In the genomic region with DNA sequence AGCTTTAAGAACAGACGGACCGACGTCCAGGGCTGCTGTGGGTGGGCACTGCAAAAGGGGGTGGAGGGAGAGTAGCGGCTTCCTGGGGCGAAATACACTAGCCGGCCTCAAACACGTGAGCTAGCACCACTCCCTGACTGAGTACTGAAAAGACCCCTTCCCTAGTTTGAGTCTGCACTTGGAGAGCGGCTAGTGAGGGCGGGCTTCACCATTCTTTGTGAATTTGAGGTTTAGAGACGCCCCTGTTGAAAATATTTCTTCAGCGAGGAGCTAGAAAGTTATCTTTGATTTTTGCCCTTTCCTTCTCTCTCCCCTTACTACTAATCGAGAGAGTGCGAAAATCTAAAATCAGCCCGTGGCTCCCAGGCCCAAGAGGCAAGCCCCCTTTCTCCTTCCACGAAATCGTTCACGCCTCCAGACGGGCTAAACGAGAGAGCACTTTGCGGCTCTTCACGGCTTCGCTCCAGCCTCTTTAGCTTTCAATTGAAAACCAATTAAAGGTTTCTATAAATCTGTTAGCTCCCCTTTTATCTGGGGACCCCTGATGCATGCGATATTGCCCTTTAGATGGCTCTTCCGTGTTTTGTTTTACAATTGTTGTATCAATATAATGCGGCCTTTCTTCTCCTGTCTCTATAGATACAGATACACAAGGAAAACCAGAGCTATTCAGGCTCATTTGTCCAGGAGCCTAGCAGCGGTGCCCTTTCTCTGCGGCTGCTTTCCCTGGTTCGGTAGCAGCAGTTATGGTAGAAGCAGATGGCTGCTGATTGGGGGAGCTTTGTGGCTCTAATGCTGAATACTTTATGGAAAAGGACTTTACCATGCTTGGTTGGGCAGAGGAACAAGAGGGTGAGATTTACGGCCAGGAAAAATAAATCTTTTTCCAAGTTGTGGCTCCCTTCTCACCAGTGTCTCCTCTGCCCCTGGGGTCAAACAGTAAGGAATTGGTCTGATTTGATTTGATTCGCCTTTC, we compare ENCODE assay signal across 10 mouse cellular contexts. TPM values are rescaled to one million over a fixed set of nuclear protein-coding genes. Genes with fewer than 3 reads are reported as not detected.
A peak's percentile ranks its signal among the peaks of the same experiment; 100 is the strongest.
DNase-seq lines count a peak whose midpoint lies in the region; ATAC-seq and TF ChIP-seq lines count a peak whose summit lies in the region.
"Had no signal": no experiment of that assay in that cellular context is flagged by ENCODE, and none has a peak within 500 bp of the region (broad histone marks: within the 10 kb centered on the region; RNA-seq: fewer than 3 reads in every experiment).

No protein-coding gene starts in this region.

- peaks cover 70% of the 10 kb centered on the region for H3K27me3 ChIP-seq in kidney, postnatal 0 days (ENCODE audit: insufficient read depth, low read length)
- H3K27me3 ChIP-seq in embryonic facial prominence, embryonic 11.5 days (ENCODE audit: control insufficient read depth, insufficient read depth, low read length), result peaks cover 61% of the 10 kb centered on the region
- H3K27me3 ChIP-seq in hindbrain, postnatal 0 days (ENCODE audit: insufficient read depth, low read length), result peaks cover 15% of the 10 kb centered on the region
- peaks cover 18% of the 10 kb centered on the region for H3K27me3 ChIP-seq in neural tube, embryonic 14.5 days (ENCODE audit: control insufficient read depth, insufficient read depth, low read length)

- no peak overlapping the region for H3K9ac ChIP-seq in kidney, postnatal 0 days (ENCODE audit: low read depth, low read length)
- H3K9ac ChIP-seq in embryonic facial prominence, embryonic 11.5 days (replicated peaks; ENCODE audit: low read length), result no peak overlapping the region
- H3K9ac ChIP-seq in hindbrain, postnatal 0 days (replicated peaks; ENCODE audit: low read length), result no peak overlapping the region; the same call in 1 of the 2 replicates
- no peak overlapping the region for H3K9ac ChIP-seq in neural tube, embryonic 14.5 days (replicated peaks; ENCODE audit: low read depth, low read length)

- ATAC-seq in kidney, postnatal 0 days (replicated peaks; ENCODE audit: low FRiP score, low read depth), result no peak
- no peak for ATAC-seq in embryonic facial prominence, embryonic 11.5 days (replicated peaks; ENCODE audit: insufficient number of reproducible peaks, low FRiP score, low TSS enrichment, low read depth)
- ATAC-seq in hindbrain, postnatal 0 days, result no peak
- ATAC-seq in neural tube, embryonic 14.5 days (ENCODE audit: low read depth), result peak; percentile 29
- ATAC-seq: inflammation-experienced regulatory T-cells, adult 6 months had no signal

- H3K4me2 ChIP-seq in kidney, postnatal 0 days (ENCODE audit: low read length), result peak overlapping the region; percentile 77; the same call in 1 of the 2 replicates
- no peak overlapping the region for H3K4me2 ChIP-seq in embryonic facial prominence, embryonic 11.5 days (ENCODE audit: low read depth, low read length)
- H3K4me2 ChIP-seq in hindbrain, postnatal 0 days (ENCODE audit: low read depth, low read length), result peak overlapping the region; percentile 69
- peak overlapping the region; percentile 65 for H3K4me2 ChIP-seq in neural tube, embryonic 14.5 days (ENCODE audit: low read depth, low read length)

- peaks cover 16% of the 10 kb centered on the region; the same call in 1 of the 2 replicates for H3K4me1 ChIP-seq in kidney, postnatal 0 days (replicated peaks; ENCODE audit: insufficient read depth, low read length)
- peaks cover 2% of the 10 kb centered on the region for H3K4me1 ChIP-seq in embryonic facial prominence, embryonic 11.5 days (ENCODE audit: control insufficient read depth, insufficient read depth, low read length)
- H3K4me1 ChIP-seq in hindbrain, postnatal 0 days (ENCODE audit: insufficient read depth, low read length), result 0 out of 2 replicates have a peak, but pooled peaks cover 3% of the 10 kb centered on the region
- peaks cover 28% of the 10 kb centered on the region; the same call in 1 of the 2 replicates for H3K4me1 ChIP-seq in neural tube, embryonic 14.5 days (ENCODE audit: control insufficient read depth, insufficient read depth, low read length)

- 7% methylated on average over 30 of the region's 30 CpGs for WGBS in kidney, postnatal 0 days
- under 1% methylated on average over 30 of the region's 30 CpGs for WGBS in embryonic facial prominence, embryonic 11.5 days
- WGBS in hindbrain, postnatal 0 days, result 7% methylated on average over 30 of the region's 30 CpGs
- 1% methylated on average over 30 of the region's 30 CpGs for WGBS in neural tube, embryonic 14.5 days

- DNase-seq in kidney, postnatal 0 days (ENCODE audit: low spot score), result no peak
- no peak for DNase-seq in kidney, adult 9 months
- peak; percentile 45 for DNase-seq in embryonic facial prominence, embryonic 11.5 days (ENCODE audit: low spot score)
- DNase-seq in hindbrain, postnatal 0 days (ENCODE audit: low spot score), result peak; percentile 50
- no peak for DNase-seq in yolk sac, embryonic 10.5 days (ENCODE audit: low spot score)
- no peak for DNase-seq in kidney, postnatal 10 days
- DNase-seq in ovary, postnatal 10 days (ENCODE audit: low spot score), result no peak
- DNase-seq: cerebellum, adult 9-10 months had no signal

- no peak for TF ChIP-seq CTCF in kidney, postnatal 0 days (IDR thresholded peaks at IDR 0.05; ENCODE audit: low read depth)
- TF ChIP-seq CTCF in hindbrain, postnatal 0 days (IDR thresholded peaks at IDR 0.05; ENCODE audit: low read depth), result no peak

- H3K36me3 ChIP-seq in kidney, postnatal 0 days (ENCODE audit: insufficient read depth, low read length), result no peaks in the 10 kb centered on the region
- no peaks in the 10 kb centered on the region for H3K36me3 ChIP-seq in embryonic facial prominence, embryonic 11.5 days (replicated peaks; ENCODE audit: control insufficient read depth, insufficient read depth, low read depth, low read length)
- H3K36me3 ChIP-seq in hindbrain, postnatal 0 days (ENCODE audit: insufficient read depth, low read length), result no peaks in the 10 kb centered on the region
- no peaks in the 10 kb centered on the region for H3K36me3 ChIP-seq in neural tube, embryonic 14.5 days (ENCODE audit: control insufficient read depth, insufficient read depth, low read length)

- H3K9me3 ChIP-seq in kidney, postnatal 0 days (replicated peaks; ENCODE audit: low read length), result no peaks in the 10 kb centered on the region
- no peaks in the 10 kb centered on the region for H3K9me3 ChIP-seq in embryonic facial prominence, embryonic 11.5 days (replicated peaks; ENCODE audit: control insufficient read depth, low read length)
- no peaks in the 10 kb centered on the region for H3K9me3 ChIP-seq in hindbrain, postnatal 0 days (ENCODE audit: low read length)
- no peaks in the 10 kb centered on the region for H3K9me3 ChIP-seq in neural tube, embryonic 14.5 days (ENCODE audit: control insufficient read depth, low read length)

- H3K4me3 ChIP-seq in kidney, postnatal 0 days (replicated peaks; ENCODE audit: low read depth, low read length), result peak overlapping the region; percentile 5; the same call in 1 of the 2 replicates
- H3K4me3 ChIP-seq in embryonic facial prominence, embryonic 11.5 days (ENCODE audit: low read depth, low read length), result no peak overlapping the region
- peak overlapping the region; percentile 41 for H3K4me3 ChIP-seq in hindbrain, postnatal 0 days (ENCODE audit: low read length)
- H3K4me3 ChIP-seq in neural tube, embryonic 14.5 days (ENCODE audit: low read depth, low read length), result no peak overlapping the region; the same call in 1 of the 2 replicates

- no peak overlapping the region for H3K27ac ChIP-seq in kidney, postnatal 0 days
- H3K27ac ChIP-seq in embryonic facial prominence, embryonic 11.5 days (replicated peaks; ENCODE audit: low read depth, low read length), result no peak overlapping the region
- peak overlapping the region; percentile 49; the same call in 1 of the 2 replicates for H3K27ac ChIP-seq in hindbrain, postnatal 0 days
- peak overlapping the region; percentile 4; the same call in 1 of the 2 replicates for H3K27ac ChIP-seq in neural tube, embryonic 14.5 days (ENCODE audit: low read depth, low read length)

RNA-seq across cellular contexts. Expression of a gene that starts 2.7 kb away (rescaled TPM):
- 0.04 TPM in 1 of 2 replicates, not detected in the other for polyA plus RNA-seq in kidney, postnatal 0 days (2015; fragmentation: Nextera tagmentation; extraction: Ambion mirVana)
- polyA plus RNA-seq in embryonic facial prominence, embryonic 11.5 days (2014; fragmentation: Nextera tagmentation; extraction: Ambion mirVana), result 0.22 and 0.45 TPM in 2 replicates
- 38.0 and 38.6 TPM in 2 replicates for total RNA-seq in hindbrain, postnatal 0 days (2014; rRNA removed)
- 2.7 and 3.1 TPM in 2 replicates for polyA plus RNA-seq in hindbrain, postnatal 0 days (2015; fragmentation: Nextera tagmentation; extraction: Ambion mirVana)
- polyA plus RNA-seq in neural tube, embryonic 14.5 days (2014; fragmentation: Nextera tagmentation; extraction: Ambion mirVana), result 5.7 and 7.2 TPM in 2 replicates
- polyA plus RNA-seq: inflammation-experienced regulatory T-cells, adult 6 months had no signal

Comparison
In these comparisons a context has a peak if more than half of its experiments do, and no peak if none do; other contexts are left out.
1. DNase-seq: peak in embryonic facial prominence, embryonic 11.5 days (single experiment) and hindbrain, postnatal 0 days (single experiment); none in kidney, postnatal 0 days (single experiment), kidney, adult 9 months (single experiment), yolk sac, embryonic 10.5 days (single experiment), kidney, postnatal 10 days (single experiment) and ovary, postnatal 10 days (single experiment).
2. H3K27ac ChIP-seq: peak in hindbrain, postnatal 0 days (single experiment) and neural tube, embryonic 14.5 days (single experiment); none in kidney, postnatal 0 days (single experiment) and embryonic facial prominence, embryonic 11.5 days (single experiment).
3. H3K4me3 ChIP-seq: peak in kidney, postnatal 0 days (single experiment) and hindbrain, postnatal 0 days (single experiment); none in embryonic facial prominence, embryonic 11.5 days (single experiment) and neural tube, embryonic 14.5 days (single experiment).